Mouse (Mus musculus) bone marrow, adult 2 months (tissue): ENCODE data around the gene Ccdc38. TPM values are rescaled to one million over a fixed set of nuclear protein-coding genes. Genes with fewer than 3 reads are reported as not detected.
A peak's percentile ranks its signal among the peaks of the same experiment; 100 is the strongest.

Experiments
- H3K27ac ChIP-seq: fragments of 200-500 bp; 2 replicates; pipeline ENCODE4 v1.5.1; 2012; ENCODE audit warnings: low read depth, mild to moderate bottlenecking, control low read depth, inconsistent platforms, low read length; ENCODE audit not compliant: control insufficient read depth, poor library complexity, insufficient read depth
- H3K4me1 ChIP-seq: fragments of 200-500 bp; 2 replicates; pipeline ENCODE4 v1.6.1; 2011; ENCODE audit warnings: low read length; ENCODE audit not compliant: control insufficient read depth, insufficient read depth
- H3K4me3 ChIP-seq: fragments of 200-500 bp; replicated peaks from 2 replicates; pipeline ENCODE3; 2011; ENCODE audit warnings: mild to moderate bottlenecking, low read depth, low read length, control low read depth; ENCODE audit not compliant: control insufficient read depth
- CTCF ChIP-seq: fragments of 200-500 bp; IDR thresholded peaks from 2 replicates; pipeline ENCODE4 v1.5.1; 2011; ENCODE audit warnings: low read length, control low read depth; ENCODE audit not compliant: control insufficient read depth, insufficient read depth
- POLR2A ChIP-seq: fragments of 200-500 bp; IDR thresholded peaks from 2 replicates; pipeline ENCODE4 v1.6.1; 2011; ENCODE audit warnings: low read depth, mild to moderate bottlenecking, control low read depth, low read length, borderline replicate concordance; ENCODE audit not compliant: control insufficient read depth
- WGBS: fragments of 180-500 bp; shearing (Covaris S2); methylation state at CpG from one replicate; pipeline ENCODE4 v1.1.7; 2018; 5-methylcytosine and 5-hydroxymethylcytosine counted together
- polyA plus RNA-seq: library from polyadenylated mRNA; stranded (reverse); fragments of >200 nt; gene quantifications from 2 replicates; pipeline ENCODE4 v1.2.4, GENCODE M21; 2011; ENCODE audit warnings: low replicate concordance; ENCODE audit not compliant: missing spikeins, insufficient read depth, insufficient read length

Ccdc38 gene
- polyA plus RNA-seq, 1 experiment: 0.40 TPM

DNA sequence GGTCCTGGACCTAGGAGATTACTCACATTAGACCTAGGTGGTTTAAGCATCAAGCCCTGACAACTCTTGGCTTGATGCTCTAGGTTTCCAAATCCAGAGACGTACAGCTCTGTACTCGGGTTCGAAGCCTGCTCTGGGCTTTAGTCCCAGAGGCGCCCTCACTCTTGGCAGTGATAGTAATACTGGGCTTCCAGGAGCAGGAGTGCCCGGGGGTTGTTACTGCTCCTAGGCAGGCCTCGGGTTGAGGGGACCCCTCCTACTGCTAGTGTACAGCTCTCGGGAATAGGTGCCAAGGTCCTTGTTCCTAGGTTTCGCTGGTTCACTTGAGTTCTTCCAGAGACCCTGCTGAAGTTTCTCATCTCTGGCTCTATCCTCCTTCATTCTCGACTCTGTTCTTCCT, 65.9 kb downstream of the Ccdc38 start:
- TF ChIP-seq POLR2A (no peak), CTCF (no peak)
- 83% methylated on average over 9 of the region's 9 CpGs for WGBS
- H3K4me3 ChIP-seq: no peak overlapping the region
- H3K4me1 ChIP-seq: no peaks in the 10 kb centered on the region
- H3K27ac ChIP-seq: no peak overlapping the region

DNA sequence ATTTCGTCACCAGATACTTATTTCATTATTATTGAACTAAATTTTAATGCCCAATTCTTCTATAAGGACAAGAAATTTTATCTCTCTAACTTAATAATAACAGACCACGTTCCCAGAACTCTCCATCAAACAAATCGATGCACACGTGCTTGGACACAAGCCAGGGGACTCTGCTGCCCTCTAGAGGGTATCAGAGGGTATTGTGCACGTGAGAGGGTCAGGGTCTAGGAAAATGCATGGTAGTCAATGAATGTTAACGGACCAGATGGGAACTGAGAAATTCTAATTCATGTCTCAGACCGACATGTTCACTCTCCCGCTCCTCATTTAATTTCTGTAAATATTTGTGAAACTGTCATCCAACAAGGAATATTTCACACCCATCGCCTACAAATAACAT, 67.6 kb downstream of the Ccdc38 start:
- Histone ChIP-seq H3K4me1 (no peaks in the 10 kb centered on the region), H3K27ac (no peak overlapping the region), H3K4me3 (no peak overlapping the region)
- TF ChIP-seq CTCF (peak; percentile 58), POLR2A (no peak)
- WGBS: 75% methylated on average over 9 of the region's 9 CpGs

DNA sequence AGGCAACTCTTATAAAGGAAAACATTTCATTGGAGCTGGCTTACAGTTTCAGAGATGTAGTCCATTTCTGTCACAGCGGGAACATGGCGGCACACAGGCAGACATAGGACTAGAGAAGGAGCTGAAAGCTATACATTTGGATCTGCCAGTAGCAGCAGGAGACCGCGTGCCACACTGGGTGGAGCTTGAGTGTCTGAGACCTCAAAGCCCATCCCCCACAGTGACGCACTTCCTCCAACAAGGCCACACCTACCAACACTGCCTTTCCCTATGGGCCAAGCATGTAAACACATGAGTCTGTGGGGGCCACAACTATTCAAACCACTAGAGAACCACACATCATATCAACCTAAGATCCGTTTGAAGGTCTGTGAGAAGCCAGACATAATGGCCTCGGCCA, 68.8 kb downstream of the Ccdc38 start:
- H3K4me3 ChIP-seq: no peak overlapping the region
- TF ChIP-seq POLR2A (no peak), CTCF (no peak)
- 91% methylated on average over 7 of the region's 7 CpGs for WGBS

DNA sequence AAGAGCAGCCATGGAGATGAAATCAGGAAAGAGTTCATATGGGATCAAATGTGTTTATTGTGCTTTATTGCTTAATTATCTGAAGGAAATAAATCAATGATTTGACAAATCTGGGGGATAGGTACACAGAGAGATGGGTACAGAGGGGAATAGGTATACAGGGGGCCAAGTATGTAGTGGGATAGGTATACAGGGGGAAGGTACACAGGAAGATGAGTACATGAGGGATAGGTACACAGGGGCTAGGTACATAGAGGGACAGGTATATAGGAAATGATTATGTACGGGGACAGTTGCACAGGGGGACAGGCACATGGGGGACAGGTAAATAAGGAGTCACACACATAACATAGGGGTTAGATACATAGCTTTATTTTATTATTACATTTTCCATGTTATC, 70.5 kb downstream of the Ccdc38 start:
- Histone ChIP-seq H3K4me3 (no peak overlapping the region), H3K27ac (no peak overlapping the region), H3K4me1 (peaks cover 2% of the 10 kb centered on the region; the same call in 1 of the 2 replicates)
- 93% methylated on average over 1 of the region's 1 CpGs for WGBS
- no peak for TF ChIP-seq CTCF
- TF ChIP-seq POLR2A: no peak

More for the DNA sequence above, 68.8 kb downstream of the Ccdc38 start:
- no peak overlapping the region for H3K27ac ChIP-seq
- no peaks in the 10 kb centered on the region for H3K4me1 ChIP-seq

DNA sequence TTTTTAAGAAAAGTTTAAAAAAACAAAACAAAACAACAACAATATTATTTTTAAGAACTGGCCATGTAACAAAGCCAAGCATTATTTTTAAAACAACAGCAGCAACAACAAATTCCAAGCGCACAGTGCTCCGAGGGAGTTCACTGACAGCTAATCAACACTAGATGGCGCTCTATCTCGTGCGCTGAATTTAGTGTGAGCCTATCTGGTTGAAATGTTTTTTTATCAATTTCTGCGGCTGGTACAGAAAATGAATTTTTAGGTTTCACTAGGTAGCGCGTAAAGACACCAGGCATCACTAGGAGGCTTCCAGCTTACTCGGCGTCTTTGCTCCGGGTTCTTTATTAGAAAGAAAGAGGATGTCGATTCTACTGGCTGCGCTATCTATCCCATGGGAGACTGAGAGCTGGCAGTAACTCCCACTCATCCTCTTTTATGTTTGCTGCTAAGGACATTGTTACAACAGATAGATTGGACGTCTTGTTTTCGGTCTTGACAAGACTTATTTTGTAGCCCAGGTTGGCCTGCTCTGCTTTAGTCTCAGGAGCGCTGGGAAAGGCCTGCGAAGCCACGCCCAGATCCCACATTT, 71.1 kb downstream of the Ccdc38 start:
- peaks cover 2% of the 10 kb centered on the region; the same call in 1 of the 2 replicates for H3K4me1 ChIP-seq
- TF ChIP-seq CTCF (peak; percentile 73), POLR2A (no peak)
- WGBS: 38% methylated on average over 18 of the region's 18 CpGs

DNA sequence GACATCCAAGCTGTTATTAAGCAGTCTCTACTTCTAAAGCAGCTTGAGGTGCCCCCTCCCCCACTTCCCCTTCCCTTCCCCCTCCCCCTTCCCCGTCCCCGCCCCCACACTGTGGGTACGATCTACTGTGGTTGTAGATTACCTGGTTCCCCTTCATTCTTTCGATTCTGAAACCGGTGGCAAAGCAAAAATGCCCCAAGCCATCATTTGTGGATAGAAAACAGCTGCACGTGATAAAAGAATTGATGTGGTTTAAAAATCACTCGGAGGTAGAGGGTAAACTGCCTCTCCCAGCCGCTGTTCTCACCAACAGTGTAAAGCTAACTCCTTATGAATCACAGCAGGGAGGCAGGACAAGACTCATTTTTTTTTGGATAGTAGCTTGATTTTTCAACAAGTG, 74.4 kb downstream of the Ccdc38 start:
- no peak for TF ChIP-seq POLR2A
- no peak for TF ChIP-seq CTCF
- WGBS: 4% methylated on average over 8 of the region's 8 CpGs

More for the DNA sequence above, 71.1 kb downstream of the Ccdc38 start:
- Histone ChIP-seq H3K4me3 (no peak overlapping the region), H3K27ac (no peak overlapping the region)

DNA sequence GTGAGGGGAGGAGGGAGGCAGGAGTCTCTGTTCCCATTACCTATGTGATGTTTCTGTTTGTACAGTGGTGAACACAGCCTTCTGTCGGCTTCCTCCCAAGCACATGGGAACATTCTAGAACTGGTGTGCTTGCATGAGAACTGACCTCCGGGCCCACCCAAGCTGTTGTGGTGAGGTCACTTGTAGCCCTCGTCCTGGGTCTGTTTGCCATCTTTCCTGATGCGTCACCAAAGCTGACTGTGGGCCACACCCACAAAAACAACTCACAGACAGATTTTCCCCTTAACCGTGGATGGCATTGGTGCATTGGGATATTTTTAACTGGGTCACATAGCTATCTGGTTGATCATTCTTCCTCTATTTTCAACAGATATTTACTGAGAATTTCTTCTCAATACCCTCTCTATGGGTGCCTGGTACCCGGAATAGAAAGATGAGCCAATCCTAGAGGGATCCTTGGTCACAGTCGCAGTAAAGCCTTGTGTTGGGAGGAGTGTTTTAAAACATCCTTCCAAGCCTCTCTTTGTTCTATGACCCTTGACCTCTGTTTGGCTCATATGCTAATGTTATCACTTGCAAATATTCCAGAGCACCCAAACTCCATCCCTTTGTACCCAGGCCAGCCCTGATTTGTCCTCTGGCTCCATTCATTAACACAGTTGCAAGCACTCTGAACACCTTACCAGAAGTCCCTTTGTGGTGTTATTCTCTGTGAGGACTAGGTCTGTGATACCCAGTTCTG, 80.2 kb downstream of the Ccdc38 start:
- TF ChIP-seq POLR2A: no peak
- no peak for TF ChIP-seq CTCF
- Histone ChIP-seq H3K27ac (no peak overlapping the region), H3K4me1 (no peaks in the 10 kb centered on the region), H3K4me3 (no peak overlapping the region)
- WGBS: 75% methylated on average over 7 of the region's 7 CpGs

More for the DNA sequence above, 74.4 kb downstream of the Ccdc38 start:
- peaks cover 2% of the 10 kb centered on the region; the same call in 1 of the 2 replicates for H3K4me1 ChIP-seq
- H3K4me3 ChIP-seq: no peak overlapping the region
- no peak overlapping the region for H3K27ac ChIP-seq

DNA sequence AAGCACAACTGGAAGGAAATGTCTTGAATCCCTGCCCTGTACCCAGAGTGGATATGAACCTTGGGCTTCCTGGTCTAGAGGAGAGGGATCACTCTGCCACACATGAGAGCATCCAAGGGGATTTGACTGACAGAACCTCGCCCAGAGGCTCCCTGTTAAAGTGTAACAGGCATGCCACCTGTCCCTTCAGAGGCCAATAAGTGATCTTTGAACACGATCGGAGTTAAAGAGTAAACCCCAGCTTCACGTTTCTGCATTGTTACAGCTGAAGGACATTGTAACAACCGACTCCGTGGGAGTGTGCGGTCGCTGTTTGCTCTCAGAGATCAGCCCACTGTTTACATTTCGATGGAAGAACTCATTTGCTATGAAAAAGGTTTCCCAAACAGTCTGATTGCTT, 83.3 kb downstream of the Ccdc38 start:
- WGBS: 81% methylated on average over 9 of the region's 9 CpGs
- Histone ChIP-seq H3K4me1 (no peaks in the 10 kb centered on the region), H3K27ac (no peak overlapping the region), H3K4me3 (no peak overlapping the region)
- TF ChIP-seq CTCF (no peak), POLR2A (no peak)
